Mouse (Mus musculus) bone marrow, adult 2 months (tissue): ENCODE data around the gene Nav2.

Source experiments
- CTCF ChIP-seq: fragments of 200-500 bp; IDR thresholded peaks from 2 replicates; pipeline ENCODE4 v1.5.1; 2011; ENCODE audit warnings: low read length, control low read depth; ENCODE audit not compliant: control insufficient read depth, insufficient read depth
- POLR2A ChIP-seq: fragments of 200-500 bp; IDR thresholded peaks from 2 replicates; pipeline ENCODE4 v1.6.1; 2011; ENCODE audit warnings: low read depth, mild to moderate bottlenecking, control low read depth, low read length, borderline replicate concordance; ENCODE audit not compliant: control insufficient read depth

DNA sequence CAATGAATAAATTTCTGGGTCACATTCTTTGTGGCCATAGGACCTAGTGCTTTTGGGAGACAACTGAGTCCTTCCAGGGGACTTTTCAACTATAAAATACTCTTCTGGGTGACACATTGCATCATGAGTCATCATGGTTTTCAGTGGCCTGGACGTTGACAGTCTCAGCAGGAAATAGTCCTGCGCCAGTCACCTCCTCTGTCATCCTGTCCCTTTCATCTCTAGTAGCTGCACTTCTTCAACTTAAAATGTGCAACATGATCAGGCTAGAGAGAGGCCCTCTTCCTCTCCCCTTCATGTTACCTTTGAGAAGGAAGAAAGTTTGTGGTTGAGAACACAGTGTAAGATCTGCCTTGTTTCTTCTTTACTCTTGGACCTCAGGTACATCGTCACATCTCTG, 426.5 kb downstream of the Nav2 start:
- no peak for TF ChIP-seq CTCF
- no peak for TF ChIP-seq POLR2A
